Mouse (Mus musculus): Measurements from ENCODE around the gene Olfr20. TPM values are rescaled to one million over a fixed set of nuclear protein-coding genes. Genes with fewer than 3 reads are reported as not detected.

Gene Olfr20
- polyA plus RNA-seq, 1 experiment = not detected

- Histone ChIP-seq H3K4me3 (replicated peaks) (no peak overlapping the region), H3K9me3 (no peaks in the 10 kb centered on the region), H3K27me3 (replicated peaks) (no peaks in the 10 kb centered on the region), H3K4me1 (no peaks in the 10 kb centered on the region), H3K36me3 (replicated peaks; ENCODE audit: low read length) (no peaks in the 10 kb centered on the region)
- TF ChIP-seq FLI1 (IDR thresholded peaks at IDR 0.05; ENCODE audit: low read length) (no peak), GATA1 (IDR thresholded peaks at IDR 0.05; ENCODE audit: borderline replicate concordance, low read length) (no peak)
These were observed 13.7 kb upstream of the Olfr20 start for GRCm38 (mm10) chr11:73336919-73337318.

- H3K9me3 ChIP-seq = no peaks in the 10 kb centered on the region
- TF ChIP-seq GATA1 (IDR thresholded peaks at IDR 0.05; ENCODE audit: borderline replicate concordance, low read length) (no peak), FLI1 (IDR thresholded peaks at IDR 0.05; ENCODE audit: low read length) (no peak)
- H3K27me3 ChIP-seq (replicated peaks) = no peaks in the 10 kb centered on the region
- no peaks in the 10 kb centered on the region for H3K36me3 ChIP-seq (replicated peaks; ENCODE audit: low read length)
- H3K4me1 ChIP-seq = no peaks in the 10 kb centered on the region
- H3K4me3 ChIP-seq (replicated peaks) = no peak within 1 kb of the TSS
These were observed 20.4 kb downstream of the Olfr20 start, which contains the start of gene Olfr376 for GRCm38 (mm10) chr11:73370946-73371345. Gene Olfr376 (plus strand): TSS chr11:73371246.

GRCm38 (mm10) chr11:73395374-73395773, 44.8 kb downstream of the Olfr20 start:
- no peak overlapping the region for H3K4me3 ChIP-seq (replicated peaks)
- no peaks in the 10 kb centered on the region for H3K36me3 ChIP-seq (replicated peaks; ENCODE audit: low read length)
- H3K9me3 ChIP-seq = no peaks in the 10 kb centered on the region
- no peaks in the 10 kb centered on the region for H3K27me3 ChIP-seq (replicated peaks)
- no peaks in the 10 kb centered on the region for H3K4me1 ChIP-seq
- no peak for TF ChIP-seq FLI1 (IDR thresholded peaks at IDR 0.05; ENCODE audit: low read length)
- no peak for TF ChIP-seq GATA1 (IDR thresholded peaks at IDR 0.05; ENCODE audit: borderline replicate concordance, low read length)

GRCm38 (mm10) chr11:73399514-73399913, 48.9 kb downstream of the Olfr20 start, which contains the start of gene Olfr1:
Gene Olfr1 (minus strand): TSS chr11:73399614.
- Histone ChIP-seq H3K4me3 (replicated peaks) (no peak within 1 kb of the TSS), H3K9me3 (no peaks in the 10 kb centered on the region), H3K36me3 (replicated peaks; ENCODE audit: low read length) (no peaks in the 10 kb centered on the region), H3K4me1 (no peaks in the 10 kb centered on the region), H3K27me3 (replicated peaks) (no peaks in the 10 kb centered on the region)
- TF ChIP-seq FLI1 (IDR thresholded peaks at IDR 0.05; ENCODE audit: low read length) (no peak), GATA1 (IDR thresholded peaks at IDR 0.05; ENCODE audit: borderline replicate concordance, low read length) (no peak)

Other genes with a start within 250 kb of the Olfr20 start
- gene Haspin, start 212.5 kb upstream of the Olfr20 start, polyA plus RNA-seq (2012; ENCODE audit: insufficient read depth, low replicate concordance) = 4.4 and 12.6 TPM in 2 replicates
- 0.55 TPM in 1 of 2 replicates, not detected in the other for gene P2rx5, start 190.4 kb upstream of the Olfr20 start, polyA plus RNA-seq (2012; ENCODE audit: insufficient read depth, low replicate concordance)
- gene Emc6, start 173.7 kb upstream of the Olfr20 start, polyA plus RNA-seq (2012; ENCODE audit: insufficient read depth, low replicate concordance) = 170 and 286 TPM in 2 replicates
- gene Tax1bp3, start 173.7 kb upstream of the Olfr20 start, polyA plus RNA-seq (2012; ENCODE audit: insufficient read depth, low replicate concordance) = 19.3 and 28.8 TPM in 2 replicates
- gene Ctns, start 151.7 kb upstream of the Olfr20 start, polyA plus RNA-seq (2012; ENCODE audit: insufficient read depth, low replicate concordance) = 1.3 and 4.1 TPM in 2 replicates
- 0.53 and 1.2 TPM in 2 replicates for gene Shpk, start 151.3 kb upstream of the Olfr20 start, polyA plus RNA-seq (2012; ENCODE audit: insufficient read depth, low replicate concordance)
- gene Trpv1, start 116.5 kb upstream of the Olfr20 start, polyA plus RNA-seq (2012; ENCODE audit: insufficient read depth, low replicate concordance) = not detected in 2 replicates
- gene Trpv3, start 83.4 kb upstream of the Olfr20 start, polyA plus RNA-seq (2012; ENCODE audit: insufficient read depth, low replicate concordance) = 0.02 TPM in 1 of 2 replicates, not detected in the other
- 0.97 TPM in 1 of 2 replicates, not detected in the other for gene Aspa, start 21.2 kb upstream of the Olfr20 start, polyA plus RNA-seq (2012; ENCODE audit: insufficient read depth, low replicate concordance)
- not detected in 2 replicates for gene Gm49340, start 21.0 kb upstream of the Olfr20 start, polyA plus RNA-seq (2012; ENCODE audit: insufficient read depth, low replicate concordance)
- gene Spata22, start 21.0 kb upstream of the Olfr20 start, polyA plus RNA-seq (2012; ENCODE audit: insufficient read depth, low replicate concordance) = not detected in 2 replicates
- not detected in 2 replicates for gene Olfr376, start 20.5 kb downstream of the Olfr20 start, polyA plus RNA-seq (2012; ENCODE audit: insufficient read depth, low replicate concordance)
- gene Olfr1, start 48.8 kb downstream of the Olfr20 start, polyA plus RNA-seq (2012; ENCODE audit: insufficient read depth, low replicate concordance) = not detected in 2 replicates
- not detected in 2 replicates for gene Olfr378, start 77.7 kb downstream of the Olfr20 start, polyA plus RNA-seq (2012; ENCODE audit: insufficient read depth, low replicate concordance)
- gene Olfr380, start 106.7 kb downstream of the Olfr20 start, polyA plus RNA-seq (2012; ENCODE audit: insufficient read depth, low replicate concordance) = not detected in 2 replicates
- gene Olfr381, start 140.8 kb downstream of the Olfr20 start, polyA plus RNA-seq (2012; ENCODE audit: insufficient read depth, low replicate concordance) = not detected in 2 replicates
- not detected in 2 replicates for gene Olfr382, start 166.4 kb downstream of the Olfr20 start, polyA plus RNA-seq (2012; ENCODE audit: insufficient read depth, low replicate concordance)
- not detected in 2 replicates for gene Olfr385, start 242.2 kb downstream of the Olfr20 start, polyA plus RNA-seq (2012; ENCODE audit: insufficient read depth, low replicate concordance)
- not detected in 2 replicates for gene Olfr384, start 247.8 kb downstream of the Olfr20 start, polyA plus RNA-seq (2012; ENCODE audit: insufficient read depth, low replicate concordance)